Comparison of ENCODE assay signal across 9 mouse cellular contexts in genomic region chr13:110280028-110280562, GRCm38 (mm10). TPM values are rescaled to one million over a fixed set of nuclear protein-coding genes. Genes with fewer than 3 reads are reported as not detected.
A peak's percentile ranks its signal among the peaks of the same experiment; 100 is the strongest.
DNase-seq lines count a peak whose midpoint lies in the region; ATAC-seq and TF ChIP-seq lines count a peak whose summit lies in the region.
"Had no signal": no experiment of that assay in that cellular context is flagged by ENCODE, and none has a peak within 500 bp of the region (broad histone marks: within the 10 kb centered on the region; RNA-seq: fewer than 3 reads in every experiment).

No protein-coding gene starts in this region.

- H3K27ac ChIP-seq in thymus, adult 2 months (ENCODE audit: control insufficient read depth, insufficient read depth, low read length) = no peak overlapping the region
- H3K27ac ChIP-seq in heart, embryonic 15.5 days = no peak overlapping the region
- H3K27ac ChIP-seq in liver, embryonic 11.5 days (ENCODE audit: low read depth, low read length) = no peak overlapping the region
- H3K27ac ChIP-seq in midbrain, postnatal 0 days (ENCODE audit: low read depth, low read length) = peak overlapping the region; percentile 87

- H3K9ac ChIP-seq in heart, embryonic 15.5 days = no peak overlapping the region
- no peak overlapping the region for H3K9ac ChIP-seq in liver, embryonic 11.5 days (ENCODE audit: low read depth, low read length)
- H3K9ac ChIP-seq in midbrain, postnatal 0 days (replicated peaks; ENCODE audit: low read length, poor library complexity, severe bottlenecking) = peak overlapping the region; percentile 51

- H3K4me1 ChIP-seq in thymus, adult 2 months (replicated peaks; ENCODE audit: control insufficient read depth, insufficient read depth, low read length) = no peaks in the 10 kb centered on the region
- peaks cover 12% of the 10 kb centered on the region for H3K4me1 ChIP-seq in heart, embryonic 15.5 days (replicated peaks)
- 0 out of 2 replicates have a peak, but pooled peaks cover 3% of the 10 kb centered on the region for H3K4me1 ChIP-seq in liver, embryonic 11.5 days (replicated peaks; ENCODE audit: control insufficient read depth, insufficient read depth, low read length)
- H3K4me1 ChIP-seq in midbrain, postnatal 0 days (ENCODE audit: insufficient read depth, low read length) = no peaks in the 10 kb centered on the region

- no peaks in the 10 kb centered on the region; the same call in 1 of the 2 replicates for H3K27me3 ChIP-seq in thymus, adult 2 months (ENCODE audit: control insufficient read depth, insufficient read depth, low read length)
- peaks cover 8% of the 10 kb centered on the region for H3K27me3 ChIP-seq in heart, embryonic 15.5 days
- H3K27me3 ChIP-seq in liver, embryonic 11.5 days (replicated peaks; ENCODE audit: control insufficient read depth, insufficient read depth, low read length) = 0 out of 2 replicates have a peak, but pooled peaks cover 4% of the 10 kb centered on the region
- H3K27me3 ChIP-seq in midbrain, postnatal 0 days (ENCODE audit: insufficient read depth, low read length) = no peaks in the 10 kb centered on the region

- ATAC-seq in heart, embryonic 15.5 days (replicated peaks; ENCODE audit: insufficient number of reproducible peaks, insufficient read depth, low FRiP score, low read depth) = peak; percentile 94
- peak; percentile 86 for ATAC-seq in liver, embryonic 11.5 days (replicated peaks; ENCODE audit: low FRiP score)
- peak; percentile 97 for ATAC-seq in midbrain, postnatal 0 days (ENCODE audit: low FRiP score)

- no peaks in the 10 kb centered on the region for H3K36me3 ChIP-seq in thymus, adult 2 months (ENCODE audit: control insufficient read depth, insufficient read depth, low read length)
- H3K36me3 ChIP-seq in heart, embryonic 15.5 days = no peaks in the 10 kb centered on the region
- H3K36me3 ChIP-seq in liver, embryonic 11.5 days (ENCODE audit: control insufficient read depth, insufficient read depth, low read length) = no peaks in the 10 kb centered on the region
- H3K36me3 ChIP-seq in midbrain, postnatal 0 days (ENCODE audit: insufficient read depth, low read length) = no peaks in the 10 kb centered on the region

- peak overlapping the region; percentile 84 for H3K4me2 ChIP-seq in heart, embryonic 15.5 days
- H3K4me2 ChIP-seq in liver, embryonic 11.5 days = peak overlapping the region; percentile 79
- H3K4me2 ChIP-seq in midbrain, postnatal 0 days (ENCODE audit: low read depth, low read length, poor library complexity, severe bottlenecking) = peak overlapping the region; percentile 67

- no peak overlapping the region for H3K4me3 ChIP-seq in thymus, adult 2 months (ENCODE audit: control insufficient read depth, insufficient read depth, low read length)
- H3K4me3 ChIP-seq in heart, embryonic 15.5 days = peak overlapping the region; percentile 50
- H3K4me3 ChIP-seq in liver, embryonic 11.5 days (ENCODE audit: low read depth, low read length) = peak overlapping the region; percentile 49
- H3K4me3 ChIP-seq in midbrain, postnatal 0 days (ENCODE audit: low read depth, low read length) = peak overlapping the region; percentile 67

- H3K9me3 ChIP-seq in heart, embryonic 15.5 days (replicated peaks) = no peaks in the 10 kb centered on the region
- no peaks in the 10 kb centered on the region for H3K9me3 ChIP-seq in liver, embryonic 11.5 days (ENCODE audit: control insufficient read depth, low read length)
- no peaks in the 10 kb centered on the region for H3K9me3 ChIP-seq in midbrain, postnatal 0 days (ENCODE audit: low read length)

- WGBS in thymus, adult 2 months = 5% methylated on average over 24 of the region's 24 CpGs
- under 1% methylated on average over 24 of the region's 24 CpGs for WGBS in heart, embryonic 15.5 days
- WGBS in liver, embryonic 11.5 days = under 1% methylated on average over 24 of the region's 24 CpGs
- WGBS in midbrain, postnatal 0 days = under 1% methylated on average over 24 of the region's 24 CpGs

- no peak for TF ChIP-seq CTCF in thymus, adult 2 months (IDR thresholded peaks at IDR 0.05; ENCODE audit: borderline replicate concordance, control insufficient read depth, extremely low read depth, insufficient read depth, low read length, poor library complexity)
- TF ChIP-seq CTCF in midbrain, postnatal 0 days (IDR thresholded peaks at IDR 0.05) = no peak

- no peak for TF ChIP-seq POLR2A in thymus, adult 2 months (IDR thresholded peaks at IDR 0.05; ENCODE audit: control insufficient read depth, extremely low read depth, insufficient read depth, low read length, poor library complexity)

- DNase-seq in thymus, postnatal 4 days = peak; percentile 9
- DNase-seq in thymus, adult 2 months = no peak
- DNase-seq in fibroblast of lung, adult 2 months (ENCODE audit: low read depth) = peak; percentile 38
- peak; percentile 63 for DNase-seq in kidney, postnatal 14 days
- peak; percentile 48 for DNase-seq in liver, embryonic 11.5 days (ENCODE audit: low spot score)
- DNase-seq in midbrain, postnatal 0 days (ENCODE audit: low spot score) = peak; percentile 97
- DNase-seq in yolk sac, embryonic 10.5 days (ENCODE audit: low spot score) = peak; percentile 54

RNA-seq across cellular contexts. Expression of gene Rab3c, which starts 0.7 kb away (rescaled TPM):
- not detected in 2 replicates for polyA plus RNA-seq in thymus, adult 2 months (2012; rRNA removed)
- 0.25 and 1.6 TPM in 2 replicates for polyA plus RNA-seq in heart, embryonic 15.5 days (2015; fragmentation: Nextera tagmentation; extraction: Ambion mirVana)
- 0.41 and 0.84 TPM in 2 replicates for polyA plus RNA-seq in liver, embryonic 11.5 days (2014; fragmentation: Nextera tagmentation; extraction: Ambion mirVana)
- total RNA-seq in midbrain, postnatal 0 days (2014; rRNA removed) = 168 and 199 TPM in 2 replicates
- polyA plus RNA-seq in midbrain, postnatal 0 days (2015; fragmentation: Nextera tagmentation; extraction: Ambion mirVana) = 135 and 164 TPM in 2 replicates
- total RNA-seq: neutrophil, adult 5-6 weeks had no signal

Comparison
In these comparisons a context has a peak if more than half of its experiments do, and no peak if none do; other contexts are left out.
1. RNA of gene Rab3c, which starts 0.7 kb away (polyA plus RNA-seq): 135 to 164 TPM in midbrain, postnatal 0 days; 0.41 to 0.84 TPM in liver, embryonic 11.5 days, 0.25 to 1.6 TPM in heart, embryonic 15.5 days and not detected in thymus, adult 2 months; every median in the first group is over 10 times any median in the second.
2. Peak in every context shown above with its lines, with median percentiles within 50 percentile points of each other: ATAC-seq and H3K4me2 ChIP-seq.